Comparison of ENCODE assay signal across 9 mouse cellular contexts in genomic region chr9:112111610-112112009, GRCm38 (mm10).
DNase-seq lines count a peak whose midpoint lies in the region; ATAC-seq and TF ChIP-seq lines count a peak whose summit lies in the region.
"Had no signal": no experiment of that assay in that cellular context is flagged by ENCODE, and none has a peak within 500 bp of the region (broad histone marks: within the 10 kb centered on the region; RNA-seq: fewer than 3 reads in every experiment).

No protein-coding gene starts in this region.

- TF ChIP-seq CTCF in intestine, postnatal 0 days (IDR thresholded peaks at IDR 0.05; ENCODE audit: low read depth), result peak; percentile 32
- peak in 2 of 3 experiments; percentile 47 to 55; a peak in 5 of 6 replicates for TF ChIP-seq CTCF in MEL (IDR thresholded peaks at IDR 0.05 in 2 of 3, conservative IDR thresholded peaks at IDR 0.05 in 1 of 3; ENCODE audit: control insufficient read depth in 1 of 3, insufficient read depth in 1 of 3, low read depth in 2 of 3, low read length in 3 of 3, poor library complexity in 1 of 3, severe bottlenecking in 1 of 3)
- TF ChIP-seq CTCF in liver, embryonic 14.5 days (IDR thresholded peaks at IDR 0.05; ENCODE audit: low read depth), result peak; percentile 61

- H3K27me3 ChIP-seq in intestine, postnatal 0 days (replicated peaks; ENCODE audit: control insufficient read depth, insufficient read depth, low read length), result no peaks in the 10 kb centered on the region
- no peaks in the 10 kb centered on the region for H3K27me3 ChIP-seq in intestine, embryonic 16.5 days (replicated peaks; ENCODE audit: control insufficient read depth, insufficient read depth, low read length)
- H3K27me3 ChIP-seq in MEL (ENCODE audit: control insufficient read depth in 1 of 2, insufficient read depth in 2 of 2, low read length in 2 of 2), result no peaks in the 10 kb centered on the region
- no peaks in the 10 kb centered on the region for H3K27me3 ChIP-seq in liver, embryonic 14.5 days (ENCODE audit: control insufficient read depth, insufficient read depth, low read length)

- H3K4me3 ChIP-seq in intestine, postnatal 0 days (ENCODE audit: low read depth, low read length), result no peak overlapping the region
- no peak overlapping the region for H3K4me3 ChIP-seq in intestine, embryonic 16.5 days (ENCODE audit: low read length)
- no peak overlapping the region for H3K4me3 ChIP-seq in MEL (ENCODE audit: control insufficient read depth in 1 of 2, insufficient read depth in 1 of 2, low read depth in 2 of 2, low read length in 2 of 2)
- no peak overlapping the region for H3K4me3 ChIP-seq in liver, embryonic 14.5 days (ENCODE audit: insufficient read depth in 1 of 2, low read depth in 2 of 2, low read length in 2 of 2)

- H3K36me3 ChIP-seq in intestine, postnatal 0 days (ENCODE audit: control insufficient read depth, insufficient read depth), result no peaks in the 10 kb centered on the region
- no peaks in the 10 kb centered on the region for H3K36me3 ChIP-seq in intestine, embryonic 16.5 days (ENCODE audit: control insufficient read depth, insufficient read depth, low read length)
- H3K36me3 ChIP-seq in MEL (ENCODE audit: control insufficient read depth in 1 of 2, insufficient read depth in 2 of 2, low read length in 2 of 2), result no peaks in the 10 kb centered on the region
- no peaks in the 10 kb centered on the region for H3K36me3 ChIP-seq in liver, embryonic 14.5 days (replicated peaks; ENCODE audit: control insufficient read depth, insufficient read depth, low read depth)

- intact Hi-C loops in left cerebral cortex, postnatal 25 days (cut with DNase I), result no loop called here

- TF ChIP-seq EP300 in MEL (IDR thresholded peaks at IDR 0.05; ENCODE audit: low read depth in 1 of 2, low read length in 2 of 2), result no peak
- TF ChIP-seq EP300 in liver, embryonic 14.5 days (IDR thresholded peaks at IDR 0.05; ENCODE audit: low read depth), result no peak

- DNase-seq in 416B (ENCODE audit: low read depth) (peak; percentile 40), MEL (ENCODE audit: low read depth, low spot score) (peak; percentile 26)
- peak; percentile 4 to 10 (median 9) for DNase-seq in liver, embryonic 14.5 days (ENCODE audit: low read depth in 3 of 3, low spot score in 3 of 3)
- no peak for DNase-seq in adrenal gland, postnatal 25 days
- no peak for DNase-seq in left cerebral cortex, postnatal 25 days (ENCODE audit: low spot score in 2 of 2)
- DNase-seq: lung, postnatal 10 days had no signal

- H3K4me1 ChIP-seq in intestine, postnatal 0 days (replicated peaks; ENCODE audit: control insufficient read depth, insufficient read depth, low read length), result no peaks in the 10 kb centered on the region
- no peaks in the 10 kb centered on the region for H3K4me1 ChIP-seq in intestine, embryonic 16.5 days (ENCODE audit: control insufficient read depth, insufficient read depth, low read length)
- H3K4me1 ChIP-seq in MEL (ENCODE audit: control insufficient read depth in 1 of 2, insufficient read depth in 2 of 2, low read length in 2 of 2), result no peaks in the 10 kb centered on the region
- H3K4me1 ChIP-seq in liver, embryonic 14.5 days (replicated peaks; ENCODE audit: control insufficient read depth in 2 of 2, insufficient read depth in 2 of 2, low read length in 1 of 2), result no peaks in the 10 kb centered on the region

- H3K4me2 ChIP-seq in intestine, postnatal 0 days (replicated peaks; ENCODE audit: low read depth), result no peak overlapping the region
- no peak overlapping the region for H3K4me2 ChIP-seq in intestine, embryonic 16.5 days (ENCODE audit: low read depth, low read length)
- no peak overlapping the region for H3K4me2 ChIP-seq in liver, embryonic 14.5 days (ENCODE audit: low read depth)

- no peak for TF ChIP-seq POLR2A in MEL (IDR thresholded peaks at IDR 0.05; ENCODE audit: control insufficient read depth in 1 of 2, insufficient read depth in 1 of 2, low read depth in 1 of 2, low read length in 2 of 2, poor library complexity in 1 of 2)

- no peaks in the 10 kb centered on the region for H3K9me3 ChIP-seq in intestine, postnatal 0 days (ENCODE audit: control insufficient read depth)
- H3K9me3 ChIP-seq in intestine, embryonic 16.5 days (ENCODE audit: control insufficient read depth, low read length), result no peaks in the 10 kb centered on the region
- no peaks in the 10 kb centered on the region for H3K9me3 ChIP-seq in MEL (replicated peaks; ENCODE audit: insufficient read depth, low read length)
- no peaks in the 10 kb centered on the region for H3K9me3 ChIP-seq in liver, embryonic 14.5 days (ENCODE audit: control insufficient read depth, low read length)

- 86% methylated on average over 5 of the region's 5 CpGs for WGBS in intestine, postnatal 0 days
- WGBS in intestine, embryonic 16.5 days, result 89% methylated on average over 5 of the region's 5 CpGs
- WGBS in liver, embryonic 14.5 days (ENCODE audit: insufficient replicate concordance), result 52% methylated on average over 5 of the region's 5 CpGs

- no peak overlapping the region for H3K27ac ChIP-seq in intestine, postnatal 0 days (ENCODE audit: low read depth, low read length)
- H3K27ac ChIP-seq in intestine, embryonic 16.5 days (ENCODE audit: low read length), result no peak overlapping the region
- no peak overlapping the region for H3K27ac ChIP-seq in MEL (ENCODE audit: control insufficient read depth, low read depth, low read length)
- no peak overlapping the region for H3K27ac ChIP-seq in liver, embryonic 14.5 days

- H3K9ac ChIP-seq in intestine, postnatal 0 days (ENCODE audit: low read depth, low read length), result no peak overlapping the region
- no peak overlapping the region for H3K9ac ChIP-seq in intestine, embryonic 16.5 days (ENCODE audit: low read depth, low read length)
- H3K9ac ChIP-seq in MEL (ENCODE audit: control insufficient read depth, low read depth, low read length, poor library complexity, severe bottlenecking), result no peak overlapping the region
- no peak overlapping the region for H3K9ac ChIP-seq in liver, embryonic 14.5 days (replicated peaks)

- H3K79me2 ChIP-seq in MEL (ENCODE audit: control insufficient read depth, insufficient read depth, low read length, poor library complexity), result no peaks in the 10 kb centered on the region

- peak; percentile 67 for TF ChIP-seq RAD21 in MEL (IDR thresholded peaks at IDR 0.05; ENCODE audit: low read depth, low read length)

- ATAC-seq in intestine, postnatal 0 days, result no peak
- ATAC-seq in intestine, embryonic 16.5 days, result no peak
- peak; percentile 18; the same call in 1 of the 2 replicates for ATAC-seq in liver, embryonic 14.5 days (ENCODE audit: insufficient read depth)
- ATAC-seq in activated CD4-positive, CD25-positive, alpha-beta regulatory T cell, adult 4 months, result no peak

TF ChIP-seq in MEL, 35 proteins besides CTCF, POLR2A, EP300 and RAD21:
- no peak for TF ChIP-seq HCFC1 (IDR thresholded peaks at IDR 0.05; ENCODE audit: low read depth, low read length)
- TF ChIP-seq SMC3 (IDR thresholded peaks at IDR 0.05; ENCODE audit: low read depth, low read length), result peak; percentile 75
- peak; percentile 58 for TF ChIP-seq ZC3H11A (IDR thresholded peaks at IDR 0.05; ENCODE audit: low read depth, low read length)
- TF ChIP-seq MAFK (IDR thresholded peaks at IDR 0.05; ENCODE audit: borderline replicate concordance, low read depth, low read length), result no peak
- no peak for TF ChIP-seq NRF1 (IDR thresholded peaks at IDR 0.05; ENCODE audit: insufficient read depth, low read depth, low read length, poor library complexity, severe bottlenecking)
- TF ChIP-seq TBP (IDR thresholded peaks at IDR 0.05; ENCODE audit: low read depth, low read length), result no peak
- no peak for TF ChIP-seq JUND (IDR thresholded peaks at IDR 0.05; ENCODE audit: low read depth, low read length)
- no peak for TF ChIP-seq ELF1 (IDR thresholded peaks at IDR 0.05; ENCODE audit: low read depth, low read length)
- TF ChIP-seq USF2 (IDR thresholded peaks at IDR 0.05; ENCODE audit: borderline replicate concordance in 1 of 2, insufficient read depth in 1 of 2, low read depth in 1 of 2, low read length in 2 of 2), result no peak

Comparison
In these comparisons a context has a peak if more than half of its experiments do, and no peak if none do; other contexts are left out.
1. DNase-seq: peak in 416B (single experiment), MEL (single experiment) and liver, embryonic 14.5 days (3 of 3); none in adrenal gland, postnatal 25 days (single experiment) and left cerebral cortex, postnatal 25 days (0 of 2).
2. Peak in every context shown above with its lines, with median percentiles within 50 percentile points of each other: CTCF ChIP-seq.